Comparison of ENCODE assay signal across 9 mouse cellular contexts in genomic region chr16:27468731-27469130, GRCm38 (mm10).
DNase-seq lines count a peak whose midpoint lies in the region; ATAC-seq and TF ChIP-seq lines count a peak whose summit lies in the region.
"Had no signal": no experiment of that assay in that cellular context is flagged by ENCODE, and none has a peak within 500 bp of the region (broad histone marks: within the 10 kb centered on the region; RNA-seq: fewer than 3 reads in every experiment).

No protein-coding gene starts in this region.

- no peak for ATAC-seq in embryonic facial prominence, embryonic 14.5 days (ENCODE audit: low read depth)
- ATAC-seq in activated CD4-positive, CD25-positive, alpha-beta regulatory T cell, adult 4 months = no peak

- no peak overlapping the region for H3K9ac ChIP-seq in embryonic facial prominence, embryonic 14.5 days (ENCODE audit: low read depth, low read length)

- peak; percentile 30 to 65 for DNase-seq in layer of hippocampus, postnatal 10 days (ENCODE audit: low spot score in 2 of 2)
- DNase-seq in layer of hippocampus, adult 11-12 months (ENCODE audit: low spot score) = no peak
- DNase-seq in adrenal gland, postnatal 36 days = peak; percentile 44 to 58
- peak; percentile 35 for DNase-seq in embryonic facial prominence, embryonic 14.5 days (ENCODE audit: low spot score)
- DNase-seq in kidney, postnatal 4 days = peak; percentile 34 to 50
- DNase-seq in naive thymus-derived CD4-positive, alpha-beta T cell, adult 2 months (ENCODE audit: low read depth) = peak; percentile 39

- no peak overlapping the region for H3K4me3 ChIP-seq in E14TG2a.4 (replicated peaks; ENCODE audit: low read length)
- no peak overlapping the region for H3K4me3 ChIP-seq in embryonic facial prominence, embryonic 14.5 days (ENCODE audit: low read depth, low read length)
- H3K4me3 ChIP-seq: myocyte had no signal

- H3K4me1 ChIP-seq in E14TG2a.4 (replicated peaks; ENCODE audit: low read depth, low read length) = no peaks in the 10 kb centered on the region
- no peaks in the 10 kb centered on the region for H3K4me1 ChIP-seq in embryonic facial prominence, embryonic 14.5 days (ENCODE audit: control insufficient read depth, insufficient read depth, low read length)

- no peak overlapping the region for H3K4me2 ChIP-seq in embryonic facial prominence, embryonic 14.5 days (ENCODE audit: low read depth, low read length)

- H3K9me3 ChIP-seq in E14TG2a.4 (ENCODE audit: low read length) = peaks cover 10% of the 10 kb centered on the region
- H3K9me3 ChIP-seq in embryonic facial prominence, embryonic 14.5 days (ENCODE audit: control insufficient read depth, low read length) = no peaks in the 10 kb centered on the region

- no peak overlapping the region for H3K27ac ChIP-seq in embryonic facial prominence, embryonic 14.5 days (replicated peaks; ENCODE audit: low read depth, low read length)

- H3K27me3 ChIP-seq in E14TG2a.4 (ENCODE audit: insufficient read depth, low read length) = no peaks in the 10 kb centered on the region
- H3K27me3 ChIP-seq in embryonic facial prominence, embryonic 14.5 days (replicated peaks; ENCODE audit: control insufficient read depth, insufficient read depth, low read length) = no peaks in the 10 kb centered on the region

- TF ChIP-seq CTCF in E14TG2a.4 (conservative IDR thresholded peaks at IDR 0.05; ENCODE audit: low read length) = peak; percentile 78

- WGBS in embryonic facial prominence, embryonic 14.5 days = 28% methylated on average over 5 of the region's 5 CpGs

- H3K36me3 ChIP-seq in E14TG2a.4 (ENCODE audit: insufficient read depth, low read length) = no peaks in the 10 kb centered on the region
- H3K36me3 ChIP-seq in embryonic facial prominence, embryonic 14.5 days (ENCODE audit: control insufficient read depth, insufficient read depth, low read length) = no peaks in the 10 kb centered on the region
